Mouse (Mus musculus) embryonic stem cell, embryonic (primary cell): Measurements from ENCODE around the gene Mymx.

Experiments
- CTCF ChIA-PET, 4 experiments: fragments of 300-600 bp in 2 of 4; fragments of 350-600 bp in 2 of 4; sonication (Branson Sonifier 250); formaldehyde crosslinking; loops; one replicate each; lab custom pipeline; 2022; ENCODE audit warnings: inconsistent platforms in 2 of 4; lab: Charles Lee
- POLR2A ChIA-PET, 4 experiments: fragments of 300-600 bp in 2 of 4; fragments of 350-600 bp in 2 of 4; sonication (Branson Sonifier 250); formaldehyde crosslinking; loops; one replicate each; lab custom pipeline; 2022; ENCODE audit warnings: antibody characterized with exemption in 4 of 4, inconsistent platforms in 1 of 4; lab: Charles Lee

Mymx gene

GRCm38 (mm10) chr17:45619386-45620256 is 17.7 kb upstream of the Mymx start:
- CTCF ChIA-PET: interaction anchor here in 3 of 4 experiments (0.5 to 4.7 kb wide), 7 partner anchors 7 to 43 kb away, joined by 3 to 20 read pairs (median 7); no protein-coding TSS in a partner anchor

DNA sequence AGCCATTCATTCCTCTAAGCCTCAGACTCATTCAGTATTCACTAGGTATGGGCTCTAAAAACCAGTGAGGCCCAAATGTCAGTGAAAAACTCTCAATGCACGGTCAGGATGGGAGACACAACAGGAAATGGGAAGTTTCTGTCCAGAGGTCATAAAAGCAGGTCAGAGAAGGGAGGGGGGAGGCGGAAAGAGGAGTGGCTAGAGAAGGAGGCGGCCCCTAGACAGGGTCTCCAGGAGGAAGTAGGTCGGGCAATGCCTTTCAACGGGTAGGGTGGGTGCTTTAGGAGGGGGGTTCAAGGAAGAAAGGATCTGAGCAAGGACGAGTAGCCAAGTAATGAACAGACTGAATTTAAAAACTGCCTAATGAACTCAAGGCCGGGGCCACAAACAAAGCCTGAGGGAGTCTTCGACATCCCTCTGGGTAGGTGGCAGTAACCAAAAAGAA is 17.1 kb upstream of the Mymx start:
- ChIA-PET POLR2A (interaction anchor here (0.8 to 26.8 kb wide), 21 partner anchors 9 to 67 kb away, joined by 3 to 578 read pairs (median 7); partner anchors contain the start of genes Mymx (in 3 of the 4), Hsp90ab1 (in 2 of the 4), Mrpl14 (in 1 of the 4) and Slc29a1 (in 1 of the 4)), CTCF (interaction anchor here (0.5 to 4.7 kb wide), 10 partner anchors 8 to 112 kb away, joined by 3 to 20 read pairs (median 4); partner anchors contain the start of gene Slc29a1 (in 1 of the 4))

More at GRCm38 (mm10) chr17:45619386-45620256, 17.7 kb upstream of the Mymx start:
- POLR2A ChIA-PET: interaction anchor here (0.8 to 26.8 kb wide), 15 partner anchors 8 to 47 kb away, joined by 3 to 578 read pairs (median 7); partner anchors contain the start of genes Mymx (in 3 of the 4), Hsp90ab1 (in 2 of the 4) and Slc29a1 (in 1 of the 4)

GRCm38 (mm10) chr17:45617655-45618054 is 15.8 kb upstream of the Mymx start:
- ChIA-PET POLR2A (interaction anchor here (0.8 to 26.8 kb wide), 27 partner anchors 9 to 155 kb away, joined by 3 to 578 read pairs (median 7); partner anchors contain the start of genes Mymx (in 3 of the 4), Hsp90ab1 (in 2 of the 4), Mrpl14 (in 1 of the 4) and Slc29a1 (in 1 of the 4)), CTCF (interaction anchor here in 3 of 4 experiments (0.6 to 4.7 kb wide), 13 partner anchors 9 to 37 kb away, joined by 3 to 20 read pairs (median 4); partner anchors contain the start of gene Mymx (in 1 of the 3))

DNA sequence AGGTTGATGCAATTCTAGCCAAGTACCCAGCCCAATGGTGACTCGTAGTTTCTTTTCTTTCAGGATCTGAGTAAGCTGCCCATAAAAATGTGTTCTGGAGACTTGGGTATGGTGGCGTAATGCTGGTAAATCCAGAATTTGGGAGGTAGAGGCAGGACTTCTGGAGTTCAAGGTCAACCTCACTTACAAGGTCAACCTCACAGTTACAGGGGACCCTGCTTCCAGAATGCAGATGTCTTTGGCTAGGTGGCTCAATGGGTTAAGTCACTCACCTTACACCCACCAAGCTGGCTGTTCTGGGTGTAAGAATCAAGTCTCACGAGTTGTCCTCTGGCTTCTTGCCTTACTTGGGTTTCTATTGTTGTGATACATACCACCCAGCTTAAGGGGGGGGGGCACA is 14.8 kb upstream of the Mymx start:
- CTCF ChIA-PET: interaction anchor here (0.6 to 4.7 kb wide), 17 partner anchors 10 to 118 kb away, joined by 3 to 20 read pairs (median 3); partner anchors contain the start of gene Slc29a1 (in 1 of the 4)
- POLR2A ChIA-PET: interaction anchor here (0.6 to 26.8 kb wide), 24 partner anchors 8 to 110 kb away, joined by 3 to 578 read pairs (median 9); partner anchors contain the start of genes Hsp90ab1 (in 3 of the 4), Mymx (in 3 of the 4) and Slc29a1 (in 1 of the 4)

DNA sequence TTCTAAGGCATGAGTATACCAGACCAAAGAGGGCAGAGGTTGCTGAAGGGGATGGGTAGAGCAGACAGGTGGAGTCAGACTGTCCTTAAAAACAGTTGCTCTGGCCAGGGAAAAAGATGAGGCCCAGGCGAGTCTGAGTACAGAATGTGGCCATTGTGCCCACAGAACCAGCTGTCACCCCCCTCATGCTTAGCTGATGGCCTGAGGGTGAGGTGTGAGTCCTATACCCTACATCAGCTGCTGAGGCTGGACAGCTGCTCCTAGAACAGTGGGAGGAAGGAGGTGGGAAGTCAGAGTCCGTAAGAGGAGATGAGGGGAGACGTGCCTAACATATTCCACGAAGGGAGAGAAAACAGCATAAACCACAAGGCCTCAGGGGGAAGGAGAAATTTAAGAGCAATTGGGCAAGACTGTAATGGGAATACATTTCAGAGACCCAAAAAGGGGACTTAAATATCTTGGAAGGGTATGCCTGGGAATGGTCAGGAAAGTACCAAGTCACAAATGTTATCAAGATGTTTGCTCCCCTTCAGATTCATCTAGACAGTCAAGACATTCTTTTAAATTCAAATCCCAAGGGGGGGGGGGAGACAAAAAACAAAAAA is 14.2 kb upstream of the Mymx start:
- POLR2A ChIA-PET: interaction anchor here (0.6 to 26.8 kb wide), 15 partner anchors 7 to 109 kb away, joined by 3 to 578 read pairs (median 10); partner anchors contain the start of genes Hsp90ab1 (in 2 of the 4), Mymx (in 2 of the 4) and Slc29a1 (in 1 of the 4)
- CTCF ChIA-PET: interaction anchor here (0.6 to 4.7 kb wide), 13 partner anchors 10 to 37 kb away, joined by 3 to 20 read pairs (median 4); partner anchors contain the start of gene Slc29a1 (in 1 of the 4)

DNA sequence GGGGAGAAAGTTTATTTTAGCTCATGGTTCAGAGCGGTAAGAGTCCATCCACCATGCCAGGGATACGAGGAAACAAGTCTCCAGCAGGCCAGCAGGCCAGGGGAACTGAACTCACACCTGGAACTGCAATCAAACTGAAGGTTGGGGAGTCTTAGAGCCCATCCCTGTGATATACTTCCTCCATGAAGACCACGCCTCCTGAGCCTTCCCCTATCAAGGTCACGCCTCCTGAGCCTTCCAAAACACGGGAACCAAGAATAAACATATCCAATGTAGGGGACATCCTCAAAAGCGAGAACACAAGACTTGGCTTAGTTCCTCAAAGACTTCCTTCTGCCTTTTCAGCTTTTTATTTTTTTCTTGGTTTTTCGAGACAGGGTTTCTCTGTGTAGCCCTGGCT is 11.0 kb upstream of the Mymx start:
- ChIA-PET POLR2A (interaction anchor here in 3 of 4 experiments (0.7 to 26.8 kb wide), 10 partner anchors 11 to 43 kb away, joined by 3 to 578 read pairs (median 11); partner anchors contain the start of genes Mymx (in 3 of the 3), Slc29a1 (in 2 of the 3) and Hsp90ab1 (in 1 of the 3)), CTCF (interaction anchor here in 2 of 4 experiments (1.8 to 6.4 kb wide), 3 partner anchors 14 to 16 kb away, joined by 7 to 47 read pairs (median 8); no protein-coding TSS in a partner anchor)

DNA sequence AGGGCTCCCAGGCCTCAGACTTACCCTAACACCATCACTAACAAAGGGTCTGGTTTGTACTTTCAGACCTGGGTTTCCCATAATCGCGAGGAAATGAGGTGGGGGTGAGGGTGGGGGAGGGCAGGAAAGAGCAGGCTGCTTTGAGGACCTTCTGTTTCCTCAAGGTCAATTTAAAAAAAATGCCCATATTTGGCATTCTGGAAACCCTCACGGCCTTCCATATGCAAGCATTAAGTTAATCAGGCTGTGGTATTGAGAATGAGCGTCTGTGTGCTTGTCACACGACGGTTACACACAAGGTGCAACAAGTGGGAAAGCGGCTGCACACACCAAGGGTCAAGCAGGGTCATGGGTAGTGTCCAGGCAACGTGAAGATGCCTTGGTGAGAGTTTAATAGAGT is 10.1 kb upstream of the Mymx start:
- ChIA-PET POLR2A (interaction anchor here (0.7 to 26.8 kb wide), 18 partner anchors 9 to 178 kb away, joined by 3 to 578 read pairs (median 12); partner anchors contain the start of genes Mymx (in 3 of the 4), Slc29a1 (in 3 of the 4), Hsp90ab1 (in 2 of the 4) and Cdc5l (in 1 of the 4)), CTCF (interaction anchor here (0.9 to 6.4 kb wide), 6 partner anchors 10 to 26 kb away, joined by 3 to 47 read pairs (median 6); partner anchors contain the start of gene Mymx (in 1 of the 4))

- POLR2A ChIA-PET: interaction anchor here (0.5 to 26.8 kb wide), 37 partner anchors 8 to 463 kb away, joined by 3 to 578 read pairs (median 8); partner anchors contain the start of genes Hsp90ab1 (in 4 of the 4), Mymx (in 4 of the 4), Slc29a1 (in 3 of the 4) and Aars2 (in 1 of the 4)
These were observed 8.4 kb upstream of the Mymx start for GRCm38 (mm10) chr17:45610144-45610866.

DNA sequence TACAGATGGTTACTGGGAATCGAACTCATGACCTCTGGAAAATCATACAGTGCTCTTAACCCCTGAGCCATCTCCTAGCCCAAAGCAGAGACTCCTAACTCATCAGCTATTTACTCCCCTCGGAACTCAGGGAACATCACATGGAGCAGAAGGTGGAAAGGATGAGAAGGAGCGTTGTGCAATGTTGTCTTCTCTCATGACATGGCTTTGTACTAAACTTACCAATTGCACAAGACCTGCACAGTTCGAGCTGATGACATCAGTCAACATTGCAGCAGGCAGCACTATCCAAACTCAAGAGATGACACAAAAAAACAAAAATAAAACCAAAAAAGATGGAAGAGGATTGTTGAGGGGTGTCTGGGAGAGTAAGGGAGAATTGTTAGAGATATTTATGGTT is 6.5 kb upstream of the Mymx start:
- POLR2A ChIA-PET: interaction anchor here in 2 of 4 experiments (0.9 to 26.8 kb wide), 19 partner anchors 9 to 148 kb away, joined by 3 to 578 read pairs (median 27); partner anchors contain the start of genes Hsp90ab1 (in 2 of the 2), Mymx (in 2 of the 2) and Slc29a1 (in 2 of the 2)

More at GRCm38 (mm10) chr17:45610144-45610866, 8.4 kb upstream of the Mymx start:
- CTCF ChIA-PET: interaction anchor here in 3 of 4 experiments (0.6 to 6.4 kb wide), 15 partner anchors 10 to 138 kb away, joined by 3 to 47 read pairs (median 5); partner anchors contain the start of gene Slc29a1 (in 1 of the 3)

GRCm38 (mm10) chr17:45606992-45607879 is 5.3 kb upstream of the Mymx start:
- POLR2A ChIA-PET: interaction anchor here (0.5 to 26.8 kb wide), 27 partner anchors 8 to 467 kb away, joined by 3 to 578 read pairs (median 5); partner anchors contain the start of genes Aars2 (in 2 of the 4), Hsp90ab1 (in 2 of the 4), Mymx (in 2 of the 4) and Slc29a1 (in 2 of the 4)
- CTCF ChIA-PET: interaction anchor here in 3 of 4 experiments (0.5 to 6.4 kb wide), 9 partner anchors 7 to 194 kb away, joined by 3 to 47 read pairs (median 6); partner anchors contain the start of gene Slc29a1 (in 1 of the 3)

More for the DNA sequence above, 6.5 kb upstream of the Mymx start:
- CTCF ChIA-PET: interaction anchor here in 3 of 4 experiments (0.7 to 6.4 kb wide), 9 partner anchors 8 to 195 kb away, joined by 3 to 47 read pairs (median 6); partner anchors contain the start of gene Slc29a1 (in 1 of the 3)

DNA sequence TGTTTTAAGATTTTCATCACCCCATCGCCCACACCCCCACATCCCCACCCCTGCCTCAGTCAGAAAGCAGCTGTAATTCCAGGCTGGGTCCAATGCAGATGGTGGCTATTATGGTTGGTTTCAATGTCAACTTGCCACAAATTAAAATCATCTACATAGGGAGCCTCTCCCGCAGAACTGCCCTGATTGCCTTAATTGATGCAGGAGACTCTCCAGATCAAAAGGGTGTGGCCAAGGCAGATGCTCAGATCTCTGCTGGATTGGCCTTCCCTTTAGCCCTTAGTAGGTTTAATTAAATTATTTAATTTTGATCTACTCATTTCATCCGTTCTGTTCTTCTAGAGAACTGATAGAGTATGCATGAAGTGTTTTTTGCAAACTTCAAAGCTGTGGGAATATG is 1.1 kb upstream of the Mymx start:
- POLR2A ChIA-PET: interaction anchor here (0.8 to 18.1 kb wide), 22 partner anchors 8 to 182 kb away, joined by 3 to 578 read pairs (median 10); partner anchors contain the start of genes Hsp90ab1 (in 3 of the 4) and Aars2 (in 1 of the 4)
- CTCF ChIA-PET: interaction anchor here in 3 of 4 experiments (0.6 to 3.5 kb wide), 11 partner anchors 14 to 69 kb away, joined by 3 to 14 read pairs (median 3); no protein-coding TSS in a partner anchor

GRCm38 (mm10) chr17:45601325-45601724 is 577 bp downstream of the Mymx start:
- ChIA-PET CTCF (interaction anchor here (0.5 to 3.8 kb wide), 26 partner anchors 8 to 62 kb away, joined by 3 to 35 read pairs (median 5); partner anchors contain the start of gene Slc35b2 (in 1 of the 4)), POLR2A (interaction anchor here (0.5 to 18.1 kb wide), 57 partner anchors 7 to 1255 kb away, joined by 3 to 578 read pairs (median 5); partner anchors contain the start of genes Hsp90ab1 (in 4 of the 4), Aars2 (in 2 of the 4), Cdc5l (in 2 of the 4) and Mrpl14 (in 1 of the 4))

GRCm38 (mm10) chr17:45600267-45600666 is 1.6 kb downstream of the Mymx start:
- POLR2A ChIA-PET: interaction anchor here (0.6 to 18.1 kb wide), 40 partner anchors 9 to 1256 kb away, joined by 3 to 578 read pairs (median 5); partner anchors contain the start of genes Hsp90ab1 (in 3 of the 4), Cdc5l (in 2 of the 4), 1600014C23Rik (in 1 of the 4) and Aars2 (in 1 of the 4)
- CTCF ChIA-PET: interaction anchor here in 3 of 4 experiments (0.5 to 3.8 kb wide), 15 partner anchors 9 to 128 kb away, joined by 3 to 35 read pairs (median 4); partner anchors contain the start of gene Aars2 (in 2 of the 3)
